ENCODE assay signal across 24 mouse cellular contexts in genomic region chr12:71391481-71391880, GRCm38 (mm10).
"Had no signal": no experiment of that assay in that cellular context is flagged by ENCODE, and none has a peak within 500 bp of the region (broad histone marks: within the 10 kb centered on the region; RNA-seq: fewer than 3 reads in every experiment).

No protein-coding gene starts in this region.

- DNase-seq: gastrocnemius, postnatal 14 days; gastrocnemius, postnatal 36 days; heart, adult 18-20 months; heart, postnatal 14 days; heart, postnatal 36 days; kidney, adult 11 months; kidney, adult 2 months; kidney, adult 9 months; kidney, postnatal 14 days; kidney, postnatal 36 days; layer of hippocampus, adult 9-11 months; liver; liver, embryonic 13.5 days had no signal

- H3K4me3 ChIP-seq: heart, embryonic 10.5 days; heart, embryonic 12.5 days; hindbrain, embryonic 13.5 days; hindbrain, embryonic 15.5 days; kidney, embryonic 15.5 days; left cerebral cortex, adult 2 months; limb, embryonic 10.5 days; limb, embryonic 12.5 days; liver, embryonic 13.5 days; liver, embryonic 15.5 days had no signal

- H3K4me1 ChIP-seq: heart, embryonic 10.5 days; heart, embryonic 12.5 days; hindbrain, embryonic 13.5 days; hindbrain, embryonic 15.5 days; liver, embryonic 13.5 days; liver, embryonic 15.5 days had no signal

- H3K27ac ChIP-seq: heart, embryonic 10.5 days; hindbrain, embryonic 13.5 days; hindbrain, embryonic 15.5 days; hindbrain, postnatal 0 days; kidney, embryonic 15.5 days; kidney, postnatal 0 days; left cerebral cortex, adult 2 months; limb, embryonic 10.5 days; limb, embryonic 12.5 days; liver, embryonic 13.5 days; liver, embryonic 15.5 days had no signal
